Mouse (Mus musculus) limb, embryonic 15.5 days (tissue): ENCODE results near the gene Ndufa4l2. TPM values are rescaled to one million over a fixed set of nuclear protein-coding genes. Genes with fewer than 3 reads are reported as not detected.
A peak's percentile ranks its signal among the peaks of the same experiment; 100 is the strongest.

Experiments used
- ATAC-seq: fragments of 200-750 bp; cut with Nextera tagmentation; 2 replicates; pipeline ENCODE4 v1.8.0; 2017; ENCODE audit warnings: low read depth, moderate TSS enrichment; ENCODE audit not compliant: insufficient number of reproducible peaks, low FRiP score, low TSS enrichment
- H3K27ac ChIP-seq: fragments of 300-500 bp; sonication (generic); 2 replicates; pipeline ENCODE4 v1.5.1; 2015; ENCODE audit warnings: moderate library complexity, mild to moderate bottlenecking, inconsistent platforms
- H3K27me3 ChIP-seq: fragments of 300-500 bp; sonication (generic); 2 replicates; pipeline ENCODE4 v1.6.1; 2015; ENCODE audit warnings: inconsistent platforms
- H3K36me3 ChIP-seq: fragments of 300-500 bp; sonication (generic); 2 replicates; pipeline ENCODE4 v1.6.1; 2015; ENCODE audit warnings: inconsistent platforms
- H3K4me1 ChIP-seq: fragments of 300-500 bp; sonication (generic); 2 replicates; pipeline ENCODE4 v1.6.1; 2015; ENCODE audit warnings: inconsistent platforms
- H3K4me2 ChIP-seq: fragments of 300-500 bp; sonication (generic); 2 replicates; pipeline ENCODE4 v1.6.1; 2015; ENCODE audit warnings: mild to moderate bottlenecking, inconsistent platforms
- H3K4me3 ChIP-seq: fragments of 300-500 bp; sonication (generic); 2 replicates; pipeline ENCODE4 v1.5.1; 2015; ENCODE audit warnings: mild to moderate bottlenecking, inconsistent platforms
- H3K9ac ChIP-seq: fragments of 300-500 bp; sonication (generic); 2 replicates; pipeline ENCODE4 v1.6.1; 2015; ENCODE audit warnings: inconsistent platforms
- H3K9me3 ChIP-seq: fragments of 300-500 bp; sonication (generic); 2 replicates; pipeline ENCODE4 v1.6.1; 2016; ENCODE audit warnings: inconsistent platforms
- WGBS: fragments of 180-500 bp; shearing (Covaris S2); methylation state at CpG from one replicate; pipeline ENCODE4 v1.1.7; 2015; 5-methylcytosine and 5-hydroxymethylcytosine counted together
- polyA plus RNA-seq: library from polyadenylated mRNA; unstranded; fragments of >200 nt; fragmentation: Nextera tagmentation; extraction: Ambion mirVana; gene quantifications from 2 replicates; pipeline ENCODE4 v1.2.1, GENCODE M21; 2015

The Ndufa4l2 gene
- polyA plus RNA-seq, 1 experiment from 2014 or later, result 328 TPM

GRCm38 (mm10) chr10:127557397-127557796, 42.6 kb downstream of the Ndufa4l2 start:
- H3K9ac ChIP-seq, result no peak overlapping the region
- ATAC-seq, result no peak
- no peak overlapping the region for H3K4me3 ChIP-seq
- no peak overlapping the region for H3K4me2 ChIP-seq
- H3K4me1 ChIP-seq, result no peaks in the 10 kb centered on the region
- H3K27me3 ChIP-seq, result no peaks in the 10 kb centered on the region
- peaks cover 99% of the 10 kb centered on the region for H3K36me3 ChIP-seq
- H3K9me3 ChIP-seq, result no peaks in the 10 kb centered on the region
- 89% methylated on average over 13 of the region's 13 CpGs for WGBS
- H3K27ac ChIP-seq, result no peak overlapping the region

DNA sequence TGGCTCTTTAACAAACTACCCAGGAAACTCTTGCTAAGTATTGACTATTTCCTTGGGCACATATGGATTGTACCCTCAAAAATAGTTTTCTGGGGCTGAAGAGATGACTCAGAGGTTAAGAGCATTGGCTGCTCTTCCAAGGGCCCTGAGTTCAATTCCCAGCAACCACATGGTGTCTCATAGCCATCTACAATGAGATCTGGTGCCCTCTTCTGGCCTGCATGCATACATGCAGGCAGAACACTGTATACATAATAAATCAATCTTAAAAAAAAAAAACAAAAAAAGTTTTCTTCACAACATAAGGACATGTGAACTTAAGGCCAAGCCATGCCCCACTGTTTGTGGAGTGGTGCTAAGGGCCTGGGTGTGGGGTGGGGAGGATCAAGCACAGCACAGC, 46.4 kb downstream of the Ndufa4l2 start:
- Histone ChIP-seq H3K27ac (no peak overlapping the region), H3K36me3 (peaks cover 94% of the 10 kb centered on the region), H3K9me3 (no peaks in the 10 kb centered on the region)

DNA sequence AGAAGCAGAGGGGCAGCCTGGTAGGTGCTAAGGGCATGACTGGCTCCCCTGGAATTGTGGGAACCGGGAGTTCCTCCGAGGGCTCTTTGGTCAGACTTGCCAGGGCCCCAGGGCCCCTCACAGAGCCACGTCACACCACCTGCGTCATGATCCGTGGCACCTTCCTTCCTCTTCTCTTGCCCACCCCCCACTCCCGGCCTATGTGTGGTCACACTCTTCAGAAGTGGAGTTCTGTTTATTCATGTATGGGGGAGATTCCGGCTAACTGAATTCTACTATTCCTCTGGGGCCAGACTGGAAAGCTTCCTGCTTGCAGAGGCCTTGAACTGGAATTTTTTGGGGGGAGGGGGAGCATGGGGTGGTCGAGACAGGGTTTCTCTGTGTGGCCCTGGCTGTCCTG, 49.1 kb downstream of the Ndufa4l2 start:
- no peaks in the 10 kb centered on the region for H3K27me3 ChIP-seq
- H3K4me2 ChIP-seq, result no peak overlapping the region
- peak overlapping the region; percentile 47 for H3K27ac ChIP-seq
- H3K4me3 ChIP-seq, result no peak overlapping the region
- peaks cover 12% of the 10 kb centered on the region for H3K4me1 ChIP-seq
- no peak for ATAC-seq
- H3K9me3 ChIP-seq, result no peaks in the 10 kb centered on the region
- H3K36me3 ChIP-seq, result peaks cover 90% of the 10 kb centered on the region
- 71% methylated on average over 8 of the region's 8 CpGs for WGBS
- no peak overlapping the region for H3K9ac ChIP-seq

More for the DNA sequence above, 46.4 kb downstream of the Ndufa4l2 start:
- no peaks in the 10 kb centered on the region for H3K27me3 ChIP-seq
- H3K4me2 ChIP-seq, result no peak overlapping the region
- ATAC-seq, result no peak
- H3K4me1 ChIP-seq, result peaks cover 12% of the 10 kb centered on the region
- no peak overlapping the region for H3K4me3 ChIP-seq
- H3K9ac ChIP-seq, result no peak overlapping the region

- no peaks in the 10 kb centered on the region for H3K27me3 ChIP-seq
- no peak overlapping the region for H3K9ac ChIP-seq
- ATAC-seq, result peak; percentile 56
- peaks cover 12% of the 10 kb centered on the region for H3K4me1 ChIP-seq
- peaks cover 90% of the 10 kb centered on the region for H3K36me3 ChIP-seq
- peak overlapping the region; percentile 47 for H3K27ac ChIP-seq
- H3K4me3 ChIP-seq, result no peak overlapping the region
- no peak overlapping the region for H3K4me2 ChIP-seq
- no peaks in the 10 kb centered on the region for H3K9me3 ChIP-seq
- WGBS, result 49% methylated on average over 13 of the region's 13 CpGs
Observed at GRCm38 (mm10) chr10:127564301-127564700, 49.5 kb downstream of the Ndufa4l2 start.

Other genes with a start within 250 kb of the Ndufa4l2 start
- 185 and 190 TPM in 2 replicates for gene Dctn2, start 248.6 kb upstream of the Ndufa4l2 start, polyA plus RNA-seq
- gene Mbd6, start 225.9 kb upstream of the Ndufa4l2 start, polyA plus RNA-seq, result 14.1 and 16.2 TPM in 2 replicates
- gene Mars, start 203.2 kb upstream of the Ndufa4l2 start, polyA plus RNA-seq, result 105 and 111 TPM in 2 replicates
- 5.1 and 5.4 TPM in 2 replicates for gene Arhgap9, start 193.0 kb upstream of the Ndufa4l2 start, polyA plus RNA-seq
- 13.4 and 13.7 TPM in 2 replicates for gene Gli1, start 173.0 kb upstream of the Ndufa4l2 start, polyA plus RNA-seq
- 0.03 TPM in 1 of 2 replicates, not detected in the other for gene Inhbe, start 160.6 kb upstream of the Ndufa4l2 start, polyA plus RNA-seq
- gene Inhbc, start 144.5 kb upstream of the Ndufa4l2 start, polyA plus RNA-seq, result not detected in 2 replicates
- gene R3hdm2, start 134.6 kb upstream of the Ndufa4l2 start, polyA plus RNA-seq, result 33.1 and 34.9 TPM in 2 replicates
- 17.2 and 38.7 TPM in 2 replicates for gene Stac3, start 13.3 kb upstream of the Ndufa4l2 start, polyA plus RNA-seq
- gene Shmt2, start 7.5 kb downstream of the Ndufa4l2 start, polyA plus RNA-seq, result 112 and 122 TPM in 2 replicates
- 21.7 and 25.1 TPM in 2 replicates for gene Nxph4, start 19.6 kb downstream of the Ndufa4l2 start, polyA plus RNA-seq
- gene Lrp1, start 106.2 kb downstream of the Ndufa4l2 start, polyA plus RNA-seq, result 146 and 148 TPM in 2 replicates
- 36.7 and 38.9 TPM in 2 replicates for gene Stat6, start 128.0 kb downstream of the Ndufa4l2 start, polyA plus RNA-seq
- gene Nemp1, start 151.9 kb downstream of the Ndufa4l2 start, polyA plus RNA-seq, result 8.3 and 8.5 TPM in 2 replicates
- gene Nab2, start 153.6 kb downstream of the Ndufa4l2 start, polyA plus RNA-seq, result 23.7 and 24.4 TPM in 2 replicates
- 0.24 and 0.37 TPM in 2 replicates for gene Myo1a, start 190.2 kb downstream of the Ndufa4l2 start, polyA plus RNA-seq
- gene Tac2, start 209.5 kb downstream of the Ndufa4l2 start, polyA plus RNA-seq, result 0.31 and 0.53 TPM in 2 replicates
- gene Zbtb39, start 224.6 kb downstream of the Ndufa4l2 start, polyA plus RNA-seq, result 2.4 and 2.8 TPM in 2 replicates
- 1.4 and 1.6 TPM in 2 replicates for gene Gpr182, start 236.8 kb downstream of the Ndufa4l2 start, polyA plus RNA-seq
- 0.64 and 0.71 TPM in 2 replicates for gene Rdh1, start 244.8 kb downstream of the Ndufa4l2 start, polyA plus RNA-seq
- gene Rdh16f1, start 244.8 kb downstream of the Ndufa4l2 start, polyA plus RNA-seq, result 2.6 and 3.8 TPM in 2 replicates